Mouse (Mus musculus): ENCODE data around the gene Tril.

Gene Tril

GRCm38 (mm10) chr6:53806591-53807023 is 14.0 kb downstream of the Tril start:
- no peak for DNase-seq (ENCODE audit: low spot score in 2 of 2)

GRCm38 (mm10) chr6:53806021-53806420 is 14.6 kb downstream of the Tril start:
- DNase-seq (ENCODE audit: low spot score in 2 of 2): no peak

- no peak for DNase-seq (ENCODE audit: low spot score in 2 of 2)
Measured at GRCm38 (mm10) chr6:53804145-53804544, 16.5 kb downstream of the Tril start.

GRCm38 (mm10) chr6:53803551-53803950 is 17.1 kb downstream of the Tril start:
- DNase-seq (ENCODE audit: low spot score in 2 of 2): no peak

- no peak for DNase-seq (ENCODE audit: low spot score in 2 of 2)
Measured at GRCm38 (mm10) chr6:53801893-53802286, 18.7 kb downstream of the Tril start.

GRCm38 (mm10) chr6:53801269-53801892 is 19.2 kb downstream of the Tril start:
- DNase-seq (ENCODE audit: low spot score in 2 of 2): no peak

GRCm38 (mm10) chr6:53798865-53799264 is 21.8 kb downstream of the Tril start:
- DNase-seq (ENCODE audit: low spot score in 2 of 2): no peak

GRCm38 (mm10) chr6:53796835-53797234 is 23.8 kb downstream of the Tril start:
- no peak for DNase-seq (ENCODE audit: low spot score in 2 of 2)

- DNase-seq (ENCODE audit: low spot score in 2 of 2): peak in 1 of 2 experiments; percentile 52
Measured at GRCm38 (mm10) chr6:53795788-53796187, 24.8 kb downstream of the Tril start.

- DNase-seq (ENCODE audit: low spot score in 2 of 2): no peak
Measured at GRCm38 (mm10) chr6:53795078-53795477, 25.6 kb downstream of the Tril start.

GRCm38 (mm10) chr6:53794323-53794971 is 26.2 kb downstream of the Tril start:
- peak; percentile 58 to 82 for DNase-seq (ENCODE audit: low spot score in 2 of 2)

GRCm38 (mm10) chr6:53782880-53783539 is 37.6 kb downstream of the Tril start:
- DNase-seq (ENCODE audit: low spot score in 2 of 2): peak; percentile 62 to 74

GRCm38 (mm10) chr6:53782273-53782672 is 38.4 kb downstream of the Tril start:
- DNase-seq (ENCODE audit: low spot score in 2 of 2): no peak

- DNase-seq (ENCODE audit: low spot score in 2 of 2): peak; percentile 39 to 51
Measured at GRCm38 (mm10) chr6:53781171-53781570, 39.5 kb downstream of the Tril start.

GRCm38 (mm10) chr6:53780008-53780407 is 40.6 kb downstream of the Tril start:
- DNase-seq (ENCODE audit: low spot score in 2 of 2): no peak

- DNase-seq (ENCODE audit: low spot score in 2 of 2): no peak
Measured at GRCm38 (mm10) chr6:53779526-53779925, 41.1 kb downstream of the Tril start.

GRCm38 (mm10) chr6:53778424-53778955 is 42.1 kb downstream of the Tril start:
- DNase-seq (ENCODE audit: low spot score in 2 of 2): no peak

GRCm38 (mm10) chr6:53768275-53768674 is 52.4 kb downstream of the Tril start:
- DNase-seq (ENCODE audit: low spot score in 2 of 2): no peak

- DNase-seq (ENCODE audit: low spot score in 2 of 2): no peak
Measured at GRCm38 (mm10) chr6:53766243-53766915, 54.3 kb downstream of the Tril start.

GRCm38 (mm10) chr6:53765731-53766130 is 54.9 kb downstream of the Tril start:
- DNase-seq (ENCODE audit: low spot score in 2 of 2): no peak

Data from cerebellum, postnatal 4 days (tissue).